Mouse (Mus musculus) intestine, embryonic 16.5 days (tissue): ENCODE measurements at regions not wholly inside any gene's neighbourhood (a gene's known extent, or its start where the extent isn't known, plus 50 kb on each side); places are given as distances from the start of the nearest gene placed in this dataset.

Experiments
- ATAC-seq: fragments of 200-750 bp; cut with Nextera tagmentation; 2 replicates; pipeline ENCODE4 v1.8.0; 2017; ENCODE audit warnings: moderate TSS enrichment, moderate library complexity
- H3K27ac ChIP-seq: fragments of 300-500 bp; sonication (generic); 2 replicates; pipeline ENCODE4 v1.5.1; 2014; ENCODE audit warnings: mild to moderate bottlenecking, low read length
- H3K27me3 ChIP-seq: fragments of 300-500 bp; sonication (generic); replicated peaks from 2 replicates; pipeline ENCODE4 v1.6.1; 2014; ENCODE audit warnings: low read length, control low read depth, mixed read lengths; ENCODE audit not compliant: control insufficient read depth, insufficient read depth
- H3K36me3 ChIP-seq: fragments of 300-500 bp; sonication (generic); 2 replicates; pipeline ENCODE4 v1.6.1; 2014; ENCODE audit warnings: low read length, control low read depth; ENCODE audit not compliant: control insufficient read depth, insufficient read depth
- H3K4me1 ChIP-seq: fragments of 300-500 bp; sonication (generic); 2 replicates; pipeline ENCODE4 v1.6.1; 2014; ENCODE audit warnings: low read length, control low read depth, mixed read lengths; ENCODE audit not compliant: control insufficient read depth, insufficient read depth
- H3K4me2 ChIP-seq: fragments of 300-500 bp; sonication (generic); 2 replicates; pipeline ENCODE4 v1.6.1; 2014; ENCODE audit warnings: low read depth, low read length, control low read depth
- H3K4me3 ChIP-seq: fragments of 300-500 bp; sonication (generic); 2 replicates; pipeline ENCODE4 v1.5.1; 2014; ENCODE audit warnings: mild to moderate bottlenecking, low read length
- H3K9ac ChIP-seq: fragments of 300-500 bp; sonication (generic); 2 replicates; pipeline ENCODE4 v1.6.1; 2014; ENCODE audit warnings: low read depth, low read length
- H3K9me3 ChIP-seq: fragments of 300-500 bp; sonication (generic); 2 replicates; pipeline ENCODE4 v1.6.1; 2016; ENCODE audit warnings: low read length, control low read depth; ENCODE audit not compliant: control insufficient read depth
- WGBS: fragments of 180-500 bp; shearing (Covaris S2); extraction: QIAGEN DNeasy Blood & Tissue Kit; methylation state at CpG from one replicate; pipeline ENCODE4 v1.1.7; 2014; 5-methylcytosine and 5-hydroxymethylcytosine counted together

- Histone ChIP-seq H3K4me1 (no peaks in the 10 kb centered on the region), H3K27ac (no peak overlapping the region), H3K36me3 (no peaks in the 10 kb centered on the region), H3K9ac (no peak overlapping the region), H3K9me3 (no peaks in the 10 kb centered on the region), H3K4me3 (no peak overlapping the region), H3K4me2 (no peak overlapping the region), H3K27me3 (no peaks in the 10 kb centered on the region)
- ATAC-seq: no peak
- 79% methylated on average over 5 of the region's 5 CpGs for WGBS
Measured at GRCm38 (mm10) chr14:89062583-89063436, 591.6 kb upstream of the Pcdh20 start.

GRCm38 (mm10) chr14:89061319-89061718, 590.1 kb upstream of the Pcdh20 start:
- no peak for ATAC-seq
- no peaks in the 10 kb centered on the region for H3K36me3 ChIP-seq
- H3K4me3 ChIP-seq: no peak overlapping the region
- H3K9me3 ChIP-seq: no peaks in the 10 kb centered on the region
- no peak overlapping the region for H3K9ac ChIP-seq
- H3K4me1 ChIP-seq: no peaks in the 10 kb centered on the region
- H3K27me3 ChIP-seq: no peaks in the 10 kb centered on the region
- no peak overlapping the region for H3K27ac ChIP-seq
- WGBS: 62% methylated on average over 1 of the region's 1 CpGs
- H3K4me2 ChIP-seq: no peak overlapping the region

GRCm38 (mm10) chr14:89034390-89034789, 563.2 kb upstream of the Pcdh20 start:
- Histone ChIP-seq H3K9me3 (peaks cover 5% of the 10 kb centered on the region; the same call in 1 of the 2 replicates), H3K27ac (no peak overlapping the region), H3K36me3 (no peaks in the 10 kb centered on the region), H3K4me1 (no peaks in the 10 kb centered on the region), H3K27me3 (no peaks in the 10 kb centered on the region), H3K9ac (no peak overlapping the region), H3K4me3 (no peak overlapping the region), H3K4me2 (no peak overlapping the region)
- no peak for ATAC-seq

GRCm38 (mm10) chr14:89011440-89011839, 540.2 kb upstream of the Pcdh20 start:
- no peak overlapping the region for H3K27ac ChIP-seq
- no peak overlapping the region for H3K4me2 ChIP-seq
- H3K9ac ChIP-seq: no peak overlapping the region
- H3K4me1 ChIP-seq: no peaks in the 10 kb centered on the region
- H3K36me3 ChIP-seq: no peaks in the 10 kb centered on the region
- H3K27me3 ChIP-seq: no peaks in the 10 kb centered on the region
- H3K9me3 ChIP-seq: no peaks in the 10 kb centered on the region
- WGBS: 88% methylated on average over 2 of the region's 2 CpGs
- ATAC-seq: no peak
- no peak overlapping the region for H3K4me3 ChIP-seq

GRCm38 (mm10) chr14:89009648-89010047, 538.5 kb upstream of the Pcdh20 start:
- Histone ChIP-seq H3K9me3 (no peaks in the 10 kb centered on the region), H3K9ac (no peak overlapping the region), H3K4me1 (no peaks in the 10 kb centered on the region), H3K36me3 (no peaks in the 10 kb centered on the region), H3K4me2 (no peak overlapping the region), H3K4me3 (no peak overlapping the region), H3K27me3 (no peaks in the 10 kb centered on the region), H3K27ac (no peak overlapping the region)
- no peak for ATAC-seq
- WGBS: 40% methylated on average over 1 of the region's 1 CpGs

GRCm38 (mm10) chr14:88981895-88982294, 510.7 kb upstream of the Pcdh20 start:
- no peak for ATAC-seq
- Histone ChIP-seq H3K27me3 (no peaks in the 10 kb centered on the region), H3K4me2 (no peak overlapping the region), H3K9ac (no peak overlapping the region), H3K9me3 (no peaks in the 10 kb centered on the region), H3K27ac (no peak overlapping the region), H3K36me3 (no peaks in the 10 kb centered on the region), H3K4me1 (no peaks in the 10 kb centered on the region), H3K4me3 (no peak overlapping the region)
- 10% methylated on average over 6 of the region's 6 CpGs for WGBS

- Histone ChIP-seq H3K9me3 (no peaks in the 10 kb centered on the region), H3K9ac (no peak overlapping the region), H3K4me3 (no peak overlapping the region), H3K36me3 (no peaks in the 10 kb centered on the region), H3K27ac (no peak overlapping the region), H3K4me1 (no peaks in the 10 kb centered on the region), H3K27me3 (no peaks in the 10 kb centered on the region), H3K4me2 (no peak overlapping the region)
- no peak for ATAC-seq
- 74% methylated on average over 1 of the region's 1 CpGs for WGBS
Measured at GRCm38 (mm10) chr14:88976007-88976406, 504.8 kb upstream of the Pcdh20 start.

GRCm38 (mm10) chr14:88934569-88934968, 463.4 kb upstream of the Pcdh20 start:
- Histone ChIP-seq H3K36me3 (no peaks in the 10 kb centered on the region), H3K4me2 (no peak overlapping the region), H3K9me3 (no peaks in the 10 kb centered on the region), H3K9ac (no peak overlapping the region), H3K27ac (no peak overlapping the region), H3K4me1 (no peaks in the 10 kb centered on the region), H3K4me3 (no peak overlapping the region), H3K27me3 (no peaks in the 10 kb centered on the region)
- WGBS: 65% methylated on average over 1 of the region's 1 CpGs
- ATAC-seq: no peak
